Mouse (Mus musculus): ENCODE measurements around the gene Jmjd8. TPM values are rescaled to one million over a fixed set of nuclear protein-coding genes. Genes with fewer than 3 reads are reported as not detected.
"Not testable (repeated sequence)": the region's sequence is repeated elsewhere in the genome, so short reads cannot be mapped to it uniquely, and the experiment has no call there.

Jmjd8 gene
- polyA plus RNA-seq, 1 experiment from 2014 or later: 50.7 TPM

DNA sequence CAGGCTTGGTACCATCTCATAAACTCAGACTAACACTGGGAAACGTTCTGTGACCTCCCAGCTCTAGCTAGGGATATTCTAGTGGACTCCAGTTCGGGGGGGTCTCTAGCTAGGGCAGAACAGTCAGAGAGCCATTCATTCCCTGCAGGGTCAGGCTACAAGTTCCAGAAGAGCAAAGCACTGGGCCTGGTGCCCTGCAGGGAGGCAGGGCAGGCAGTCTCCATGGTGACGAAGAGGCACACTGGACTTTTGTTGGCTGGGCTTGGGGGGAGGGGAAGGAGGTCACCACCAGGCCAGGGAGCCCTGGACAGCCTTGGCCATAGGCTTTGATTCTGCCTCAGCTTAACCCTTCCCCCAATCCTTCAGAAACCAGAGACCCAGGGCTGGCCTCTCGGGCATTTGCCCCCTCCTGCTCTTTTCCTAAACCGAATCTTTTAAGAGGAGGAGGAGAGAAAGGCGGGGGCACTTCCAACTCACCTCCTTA is 33.0 kb upstream of the Jmjd8 start, which contains the start of gene AC134908.4:
AC134908.4 (minus strand) TSS at position 51 of the 484 bp plus-strand sequence.
- H3K27me3 ChIP-seq (ENCODE audit: insufficient read depth, poor library complexity, severe bottlenecking): no peaks in the 10 kb centered on the region
- no peak for DNase-seq (ENCODE audit: low spot score)
- H3K9me3 ChIP-seq: no peaks in the 10 kb centered on the region
- peaks cover 15% of the 10 kb centered on the region for H3K36me3 ChIP-seq
- WGBS: 10% methylated on average over 6 of the region's 6 CpGs
- H3K4me3 ChIP-seq: peak within 1 kb of the TSS; percentile 80
- H3K4me1 ChIP-seq: peaks cover 58% of the 10 kb centered on the region
- H3K27ac ChIP-seq: peak within 1 kb of the TSS; percentile 87

DNA sequence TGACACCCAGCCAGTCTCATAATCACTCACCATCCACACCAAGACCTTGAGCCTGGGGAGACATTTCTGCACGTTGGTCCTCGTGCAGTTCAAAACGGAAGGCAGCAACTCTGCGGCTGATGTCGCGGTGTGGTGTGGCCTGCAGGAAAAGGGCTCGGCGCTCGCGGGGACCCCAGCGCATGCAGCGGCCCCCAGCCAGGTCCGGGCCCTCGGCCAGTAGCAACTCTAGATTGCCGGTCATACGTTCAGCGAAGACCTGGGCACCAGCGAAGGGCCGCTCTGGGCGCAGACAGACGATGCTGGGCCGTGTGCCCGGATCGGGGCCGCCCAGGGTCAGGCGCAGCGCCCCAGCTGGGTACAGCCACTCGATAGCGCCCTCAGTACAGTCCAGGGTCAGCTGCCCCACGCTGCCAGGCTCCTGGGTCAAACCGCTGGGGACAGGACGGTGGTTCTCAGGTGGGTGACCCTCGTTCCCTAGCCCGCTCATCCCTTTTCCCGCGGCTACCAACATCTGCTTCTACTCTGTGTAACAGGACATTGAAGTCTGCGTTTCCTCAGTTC is 32.4 kb upstream of the Jmjd8 start:
- Histone ChIP-seq H3K4me3 (peak overlapping the region; percentile 80), H3K27me3 (ENCODE audit: insufficient read depth, poor library complexity, severe bottlenecking) (no peaks in the 10 kb centered on the region), H3K27ac (peak overlapping the region; percentile 87), H3K4me1 (peaks cover 53% of the 10 kb centered on the region), H3K9me3 (no peaks in the 10 kb centered on the region), H3K36me3 (peaks cover 14% of the 10 kb centered on the region)
- DNase-seq (ENCODE audit: low spot score): no peak
- under 1% methylated on average over 37 of the region's 37 CpGs for WGBS

DNA sequence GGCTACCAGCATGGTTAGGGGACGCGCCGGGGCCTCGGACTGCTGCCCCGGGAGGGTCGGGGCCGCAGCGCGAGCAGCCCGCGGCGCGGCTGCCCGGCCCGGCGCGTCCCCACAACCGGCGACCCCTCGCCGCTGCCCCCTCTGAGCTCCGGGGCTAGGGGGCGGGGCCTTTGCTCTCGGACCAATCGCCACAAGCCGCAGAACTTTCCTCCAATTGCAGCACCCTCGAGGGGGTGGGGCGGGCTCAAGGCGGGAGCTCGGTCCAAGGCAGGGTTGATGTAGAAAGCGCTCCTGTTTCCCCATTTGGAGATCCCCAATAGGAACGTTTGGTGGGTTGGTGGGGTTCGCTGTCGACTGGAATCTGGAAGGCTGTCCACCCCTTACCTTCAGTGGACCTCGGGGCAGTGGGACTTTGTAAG is 31.7 kb upstream of the Jmjd8 start, which contains the start of gene Metrn:
Metrn (minus strand) TSS at position 186 of the 419 bp plus-strand sequence.
- Histone ChIP-seq H3K36me3 (peaks cover 14% of the 10 kb centered on the region), H3K4me1 (peaks cover 46% of the 10 kb centered on the region), H3K9me3 (no peaks in the 10 kb centered on the region), H3K27ac (peak within 1 kb of the TSS; percentile 87), H3K4me3 (peak within 1 kb of the TSS; percentile 80), H3K27me3 (ENCODE audit: insufficient read depth, poor library complexity, severe bottlenecking) (no peaks in the 10 kb centered on the region)
- under 1% methylated on average over 35 of the region's 35 CpGs for WGBS
- peak; percentile 95 for DNase-seq (ENCODE audit: low spot score)

DNA sequence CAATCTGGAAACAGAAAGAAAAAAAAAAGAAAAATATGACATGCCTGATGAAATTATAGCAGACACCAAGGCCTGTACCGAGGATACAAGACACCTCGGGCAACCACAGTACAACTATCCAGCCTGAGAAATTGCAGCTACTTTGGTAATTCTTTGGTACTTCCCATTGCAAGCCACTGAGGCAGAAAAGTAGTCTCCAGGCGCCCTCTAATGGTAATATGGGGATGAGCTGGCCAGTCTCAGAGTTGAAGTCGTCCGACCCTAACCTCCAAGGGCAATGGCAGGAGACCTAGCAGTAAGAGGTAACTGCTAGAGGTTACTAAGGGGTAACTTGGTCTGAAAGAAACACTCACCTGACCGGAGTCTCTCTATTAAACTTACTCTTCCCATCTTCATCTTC is 27.6 kb upstream of the Jmjd8 start:
- Histone ChIP-seq H3K27ac (no peak overlapping the region), H3K9me3 (no peaks in the 10 kb centered on the region), H3K27me3 (ENCODE audit: insufficient read depth, poor library complexity, severe bottlenecking) (peaks cover 13% of the 10 kb centered on the region), H3K36me3 (no peaks in the 10 kb centered on the region), H3K4me1 (peaks cover 29% of the 10 kb centered on the region), H3K4me3 (no peak overlapping the region)
- WGBS: 4% methylated on average over 6 of the region's 6 CpGs
- DNase-seq (ENCODE audit: low spot score): no peak

DNA sequence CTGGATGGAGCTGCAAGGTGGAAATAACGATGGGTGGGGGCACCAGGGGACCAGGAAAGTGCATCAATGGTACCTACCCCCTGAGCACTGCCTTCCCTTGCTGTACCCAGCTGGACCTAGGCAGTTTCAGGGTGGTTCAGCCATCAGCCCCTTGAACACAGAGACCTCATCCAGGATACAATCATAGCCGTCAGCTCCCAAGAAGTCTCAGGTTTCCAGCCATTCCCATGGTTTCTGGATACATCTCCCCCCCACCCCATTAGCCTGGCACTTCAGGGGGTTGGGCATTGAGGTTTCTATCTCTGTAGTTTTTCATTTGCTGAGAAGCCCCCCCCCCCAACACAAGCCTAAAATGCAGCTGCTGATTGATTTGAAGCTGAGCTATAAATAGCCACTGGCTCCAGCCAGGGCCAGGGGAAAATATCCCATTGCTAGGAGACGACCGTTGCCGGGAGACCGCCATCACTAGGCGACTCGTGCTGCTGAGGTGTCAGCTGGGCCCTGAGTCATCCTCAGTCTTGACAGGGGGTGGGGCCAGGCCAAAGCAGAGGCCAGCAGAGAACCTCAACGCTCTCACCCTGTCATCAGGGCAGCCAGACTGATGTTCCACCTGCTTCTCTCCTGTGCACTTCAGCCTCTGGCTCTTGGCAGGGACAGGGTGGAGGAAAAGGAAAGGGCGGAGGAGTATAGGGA is 25.7 kb upstream of the Jmjd8 start:
- H3K27me3 ChIP-seq (ENCODE audit: insufficient read depth, poor library complexity, severe bottlenecking): peaks cover 27% of the 10 kb centered on the region
- H3K36me3 ChIP-seq: no peaks in the 10 kb centered on the region
- DNase-seq (ENCODE audit: low spot score): peak; percentile 95
- H3K27ac ChIP-seq: peak overlapping the region; percentile 81
- H3K9me3 ChIP-seq: no peaks in the 10 kb centered on the region
- peak overlapping the region; percentile 22; the same call in 1 of the 2 replicates for H3K4me3 ChIP-seq
- peaks cover 18% of the 10 kb centered on the region for H3K4me1 ChIP-seq
- 10% methylated on average over 10 of the region's 10 CpGs for WGBS

DNA sequence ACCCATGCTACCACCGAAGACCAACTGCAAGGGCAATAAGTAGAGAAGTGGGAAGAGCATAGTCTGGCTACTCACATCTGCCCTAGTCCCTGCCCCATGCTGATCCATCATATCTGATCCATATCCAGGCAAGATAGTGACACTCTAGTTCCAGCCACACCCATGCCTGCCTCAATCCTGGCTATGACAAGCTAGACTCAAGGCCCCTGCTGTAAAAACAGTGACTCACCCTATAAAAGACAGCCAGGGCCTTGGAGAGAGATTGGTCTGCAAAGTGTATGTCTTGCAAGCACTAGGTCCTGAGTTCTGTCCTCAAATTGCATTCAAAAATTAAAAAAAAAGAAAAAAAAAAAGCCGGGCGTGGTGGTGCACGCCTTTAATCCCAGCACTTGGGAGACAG is 22.2 kb upstream of the Jmjd8 start:
- DNase-seq (ENCODE audit: low spot score): no peak
- no peaks in the 10 kb centered on the region for H3K36me3 ChIP-seq
- H3K4me1 ChIP-seq: peaks cover 37% of the 10 kb centered on the region
- H3K4me3 ChIP-seq: no peak overlapping the region
- no peak overlapping the region for H3K27ac ChIP-seq
- peaks cover 62% of the 10 kb centered on the region for H3K27me3 ChIP-seq (ENCODE audit: insufficient read depth, poor library complexity, severe bottlenecking)
- WGBS: 80% methylated on average over 4 of the region's 4 CpGs
- no peaks in the 10 kb centered on the region for H3K9me3 ChIP-seq

DNA sequence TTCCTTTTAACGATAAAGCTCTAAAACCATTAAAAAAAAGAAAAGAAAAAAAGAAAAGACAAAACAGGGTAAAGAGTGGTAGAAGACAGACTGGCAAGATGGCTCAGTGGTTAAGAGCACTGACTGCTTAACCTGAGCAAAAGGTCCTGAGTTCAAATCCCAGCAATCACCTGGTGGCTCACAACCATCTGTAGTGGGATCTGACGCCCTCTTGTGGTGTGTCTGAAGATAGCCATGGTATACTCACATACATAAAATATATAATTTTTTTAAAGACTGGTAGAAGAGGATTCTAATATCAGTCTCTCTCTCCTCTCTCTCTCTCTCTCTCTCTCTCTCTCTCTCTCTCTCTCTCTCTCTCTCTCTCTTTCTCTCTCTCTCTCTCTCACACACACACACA is 21.2 kb upstream of the Jmjd8 start:
- H3K27me3 ChIP-seq (ENCODE audit: insufficient read depth, poor library complexity, severe bottlenecking): peaks cover 67% of the 10 kb centered on the region
- H3K4me1 ChIP-seq: peaks cover 32% of the 10 kb centered on the region
- DNase-seq (ENCODE audit: low spot score); H3K27ac ChIP-seq; H3K4me3 ChIP-seq; H3K36me3 ChIP-seq; H3K9me3 ChIP-seq: not testable (repeated sequence)
- WGBS: 43% methylated on average over 2 of the region's 2 CpGs

DNA sequence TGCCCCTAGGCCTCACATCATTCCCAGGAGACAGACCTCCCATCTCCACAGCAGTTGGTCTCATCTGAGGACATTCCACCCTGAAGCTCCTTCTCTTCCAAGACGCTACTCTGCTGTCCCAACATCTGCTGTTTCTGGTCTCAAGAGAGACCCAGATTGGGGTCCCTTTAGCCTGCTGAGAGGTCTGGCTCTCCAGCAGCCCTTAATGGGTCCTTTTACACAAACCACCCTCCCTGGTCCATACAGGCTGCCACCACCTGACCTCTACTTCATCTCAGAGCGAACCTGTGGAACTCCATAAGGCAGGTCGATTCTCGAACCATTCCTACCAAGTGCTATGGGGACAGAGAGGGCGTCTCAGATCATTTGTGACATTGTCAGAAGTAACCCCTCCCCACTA is 20.6 kb upstream of the Jmjd8 start:
- 42% methylated on average over 5 of the region's 5 CpGs for WGBS
- no peak overlapping the region for H3K27ac ChIP-seq

DNA sequence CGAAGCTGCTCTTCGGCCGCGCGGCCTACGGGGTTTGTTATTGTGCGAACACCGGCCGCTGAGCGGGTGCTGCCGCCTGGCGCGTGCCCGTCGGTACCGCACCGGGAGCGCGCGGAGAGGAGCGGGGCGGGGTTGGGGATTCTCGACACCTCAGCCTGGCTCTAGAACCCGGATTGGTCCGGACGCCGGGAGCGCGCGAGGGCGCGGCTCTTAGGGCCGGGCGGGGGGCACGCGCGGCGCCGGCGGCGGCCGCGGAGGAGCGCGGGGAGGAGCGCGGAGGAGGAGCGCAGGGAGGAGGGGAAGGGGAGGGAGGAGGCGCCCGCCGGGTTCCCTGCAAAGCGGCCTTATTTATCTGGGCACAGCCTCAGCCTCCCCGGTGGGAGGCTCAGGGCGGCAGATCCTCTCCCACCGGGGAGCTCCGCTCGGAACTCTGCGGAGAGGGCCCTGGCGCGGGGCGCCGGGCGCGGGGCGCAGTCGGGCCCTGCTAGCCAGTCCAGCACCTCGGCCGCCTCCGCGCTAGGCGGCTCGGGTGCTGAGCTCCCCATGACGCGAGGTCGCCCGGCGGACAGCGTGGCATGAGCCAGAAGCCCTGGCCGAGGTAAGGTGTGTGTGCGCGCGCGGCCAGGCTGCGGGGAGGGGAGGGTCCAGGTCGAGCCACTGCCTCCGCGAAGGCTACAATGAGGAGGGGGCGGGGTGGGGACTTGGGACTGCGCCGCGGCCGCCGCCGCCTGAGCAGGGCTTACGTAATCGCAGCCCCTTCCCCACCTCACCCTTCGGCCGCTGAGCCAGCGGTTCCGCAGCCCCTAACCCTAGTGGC is 19.7 kb upstream of the Jmjd8 start, which contains the start of gene Fbxl16:
Fbxl16 (plus strand) TSS at position 297 of the 817 bp plus-strand sequence.
- WGBS: under 1% methylated on average over 87 of the region's 100 CpGs
- peak within 1 kb of the TSS; percentile 76 for H3K4me3 ChIP-seq
- H3K27me3 ChIP-seq (ENCODE audit: insufficient read depth, poor library complexity, severe bottlenecking): peaks cover 80% of the 10 kb centered on the region
- H3K27ac ChIP-seq: peak within 1 kb of the TSS; percentile 67
- peaks cover 23% of the 10 kb centered on the region for H3K4me1 ChIP-seq
- no peaks in the 10 kb centered on the region for H3K9me3 ChIP-seq
- H3K36me3 ChIP-seq: no peaks in the 10 kb centered on the region
- DNase-seq (ENCODE audit: low spot score): no peak

More for the DNA sequence above, 20.6 kb upstream of the Jmjd8 start:
- Histone ChIP-seq H3K9me3 (no peaks in the 10 kb centered on the region), H3K27me3 (ENCODE audit: insufficient read depth, poor library complexity, severe bottlenecking) (peaks cover 73% of the 10 kb centered on the region), H3K4me1 (peaks cover 26% of the 10 kb centered on the region), H3K4me3 (peak overlapping the region; percentile 76), H3K36me3 (no peaks in the 10 kb centered on the region)
- DNase-seq (ENCODE audit: low spot score): no peak

DNA sequence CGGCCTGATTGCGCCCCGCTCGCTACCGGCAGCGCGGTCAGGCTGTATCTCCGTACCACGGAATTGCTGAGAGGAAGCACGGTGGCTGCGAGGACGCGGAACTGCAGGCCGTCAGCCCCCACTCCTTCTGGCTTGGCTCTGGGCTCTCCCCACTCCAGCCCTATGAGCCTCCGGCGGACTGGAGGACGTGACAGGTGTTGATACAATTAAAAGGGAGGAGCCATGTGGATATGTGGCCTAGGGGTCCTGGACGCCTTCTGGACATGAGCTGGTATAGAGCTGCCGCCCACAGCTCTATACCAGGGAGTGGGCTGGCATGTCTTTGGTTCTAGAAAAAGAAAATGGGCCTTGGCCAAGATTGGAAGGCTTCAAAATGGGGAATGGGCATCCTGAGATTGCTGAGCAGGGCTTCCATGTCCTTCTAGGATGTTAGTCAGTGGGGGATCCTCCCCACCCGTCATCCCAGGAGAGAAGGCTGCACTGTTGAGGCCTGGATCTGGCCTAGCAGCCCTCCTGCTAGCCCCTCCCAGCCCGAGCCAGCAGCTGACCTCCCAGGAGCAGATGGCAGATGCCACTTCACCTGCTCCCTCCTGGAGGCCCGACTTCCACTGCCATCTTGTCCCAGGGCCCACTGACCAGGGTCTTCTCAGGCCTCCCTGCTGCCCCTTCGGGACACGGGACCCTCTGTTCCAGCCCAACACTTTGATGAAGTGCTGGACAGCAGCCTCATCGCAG is 18.9 kb upstream of the Jmjd8 start:
- H3K36me3 ChIP-seq: no peaks in the 10 kb centered on the region
- no peak for DNase-seq (ENCODE audit: low spot score)
- no peaks in the 10 kb centered on the region for H3K9me3 ChIP-seq
- H3K4me1 ChIP-seq: peaks cover 23% of the 10 kb centered on the region
- 12% methylated on average over 25 of the region's 25 CpGs for WGBS
- peak overlapping the region; percentile 67 for H3K27ac ChIP-seq
- H3K4me3 ChIP-seq: peak overlapping the region; percentile 76
- peaks cover 83% of the 10 kb centered on the region for H3K27me3 ChIP-seq (ENCODE audit: insufficient read depth, poor library complexity, severe bottlenecking)

DNA sequence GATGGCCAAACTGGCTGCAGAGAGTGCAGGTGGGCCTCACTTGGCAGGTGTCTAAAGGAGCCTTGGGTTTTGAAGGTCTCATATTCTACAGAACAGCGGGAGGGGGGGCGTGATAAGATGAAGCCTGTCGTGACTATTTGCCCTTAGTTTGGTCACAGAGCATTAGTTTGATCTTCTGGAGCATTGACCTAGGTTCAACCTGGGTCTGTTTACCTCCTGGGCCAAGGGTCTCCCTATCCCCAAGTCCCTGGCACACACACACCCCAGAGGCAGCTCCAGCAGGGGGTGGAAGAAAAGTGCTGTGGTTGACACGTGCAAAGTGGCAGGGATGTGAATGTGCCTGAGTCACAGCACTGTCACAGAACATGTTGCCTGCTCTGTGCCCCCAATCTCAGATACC is 17.8 kb upstream of the Jmjd8 start:
- Histone ChIP-seq H3K27ac (no peak overlapping the region), H3K36me3 (no peaks in the 10 kb centered on the region), H3K4me1 (peaks cover 23% of the 10 kb centered on the region), H3K9me3 (no peaks in the 10 kb centered on the region), H3K4me3 (no peak overlapping the region), H3K27me3 (ENCODE audit: insufficient read depth, poor library complexity, severe bottlenecking) (peaks cover 81% of the 10 kb centered on the region)
- DNase-seq (ENCODE audit: low spot score): no peak
- WGBS: 68% methylated on average over 4 of the region's 4 CpGs

DNA sequence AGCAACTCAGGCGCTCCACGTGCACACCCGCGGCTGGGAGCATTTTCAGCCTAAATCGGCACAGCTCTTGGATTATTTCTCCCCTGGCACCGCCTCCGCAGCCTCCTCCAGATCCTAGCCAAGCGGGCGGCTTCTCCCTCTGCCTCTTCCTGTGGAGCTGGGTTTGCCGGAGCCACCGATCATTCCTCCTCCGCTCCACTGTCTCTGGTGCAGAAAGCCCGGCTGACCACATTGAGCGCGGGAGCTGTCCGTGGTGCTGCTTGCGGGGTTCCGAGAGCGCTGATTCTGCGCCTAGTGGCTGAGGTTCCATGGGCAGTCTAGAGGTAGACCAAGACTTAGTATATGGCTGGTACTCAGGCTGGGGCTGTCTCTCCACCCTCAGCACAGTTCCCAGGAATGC is 15.2 kb upstream of the Jmjd8 start:
- H3K27ac ChIP-seq: no peak overlapping the region
- H3K9me3 ChIP-seq: no peaks in the 10 kb centered on the region
- H3K4me3 ChIP-seq: 0 out of 2 replicates have a peak overlapping the region, but pooled peaks have one; percentile 9
- no peaks in the 10 kb centered on the region for H3K36me3 ChIP-seq
- peaks cover 21% of the 10 kb centered on the region for H3K4me1 ChIP-seq
- WGBS: 1% methylated on average over 20 of the region's 20 CpGs
- peak; percentile 92 for DNase-seq (ENCODE audit: low spot score)
- peaks cover 88% of the 10 kb centered on the region for H3K27me3 ChIP-seq (ENCODE audit: insufficient read depth, poor library complexity, severe bottlenecking)

All from heart, embryonic 10.5 days (tissue).